Mouse (Mus musculus) ES-E14 (cell line): ENCODE results near the gene Nsmce1. TPM values are rescaled to one million over a fixed set of nuclear protein-coding genes. Genes with fewer than 3 reads are reported as not detected.
"Not testable (repeated sequence)": the region's sequence is repeated elsewhere in the genome, so short reads cannot be mapped to it uniquely, and the experiment has no call there.

ENCODE experiments used
- DNase-seq: peaks from one replicate; pipeline ENCODE4 v3.0.0-alpha.2; 2013; ENCODE audit warnings: low read depth, low spot score
- H3K27ac ChIP-seq: 2 replicates; pipeline ENCODE4 v1.5.1; 2012; ENCODE audit warnings: low read depth, mild to moderate bottlenecking, low read length, moderate library complexity, mixed read lengths; ENCODE audit not compliant: poor library complexity, insufficient read depth, severe bottlenecking
- H3K36me3 ChIP-seq: 2 replicates; pipeline ENCODE4 v1.6.1; 2012; ENCODE audit warnings: mild to moderate bottlenecking, low read length, moderate library complexity, mixed read lengths; ENCODE audit not compliant: control insufficient read depth, poor library complexity, insufficient read depth, severe bottlenecking
- H3K4me1 ChIP-seq, 2 experiments: fragments of 150-350 bp in 1 of 2; sonication (generic) in 1 of 2; 2 replicates each; pipeline ENCODE4 v1.6.1; 2012; ENCODE audit warnings: low read length in 2 of 2, mild to moderate bottlenecking in 1 of 2, mixed read lengths in 1 of 2; ENCODE audit not compliant: control insufficient read depth in 2 of 2, insufficient read depth in 2 of 2, poor library complexity in 1 of 2
- H3K4me3 ChIP-seq, 2 experiments: fragments of 150-350 bp in 1 of 2; sonication (generic) in 1 of 2; 2 replicates each; pipeline ENCODE4 v1.5.1; 2012; ENCODE audit warnings: low read length in 2 of 2, low read depth in 1 of 2, mild to moderate bottlenecking in 1 of 2, mixed read lengths in 1 of 2; ENCODE audit not compliant: insufficient read depth in 1 of 2, poor library complexity in 1 of 2, severe bottlenecking in 1 of 2
- H3K9ac ChIP-seq: 2 replicates; pipeline ENCODE4 v1.6.1; 2012; ENCODE audit warnings: low read depth, mild to moderate bottlenecking, low read length, mixed read lengths; ENCODE audit not compliant: poor library complexity, insufficient read depth, severe bottlenecking
- H3K9me3 ChIP-seq: fragments of 150-350 bp; sonication (generic); 2 replicates; pipeline ENCODE4 v1.6.1; 2012; ENCODE audit warnings: low read depth, mild to moderate bottlenecking, low read length; ENCODE audit not compliant: control insufficient read depth, insufficient read depth
- CHD2 ChIP-seq: IDR thresholded peaks from 2 replicates; pipeline ENCODE4 v1.6.1; 2014; ENCODE audit warnings: mild to moderate bottlenecking, low read depth, low read length, inconsistent platforms
- HCFC1 ChIP-seq: IDR thresholded peaks from 2 replicates; pipeline ENCODE4 v1.6.1; 2012; ENCODE audit warnings: low read length, inconsistent platforms, borderline replicate concordance; ENCODE audit not compliant: insufficient read depth
- MAFK ChIP-seq: IDR thresholded peaks from 2 replicates; pipeline ENCODE4 v1.6.1; 2014; ENCODE audit warnings: mild to moderate bottlenecking, low read depth, low read length, inconsistent platforms; ENCODE audit not compliant: insufficient read depth
- ZC3H11A ChIP-seq: IDR thresholded peaks from 2 replicates; pipeline ENCODE4 v1.6.1; 2012; ENCODE audit warnings: low read depth, mild to moderate bottlenecking, inconsistent platforms, low read length, borderline replicate concordance
- ZNF384 ChIP-seq: IDR thresholded peaks from 2 replicates; pipeline ENCODE4 v1.6.1; 2012; ENCODE audit warnings: low read depth, low read length, inconsistent platforms
- in situ Hi-C, 2 experiments: fragments of 600-800 bp; cut with MboI; formaldehyde crosslinking; loops; one replicate each; pipeline ENCODE4 v1.15.1; 2025; ENCODE audit warnings: low sequenced_read_pairs in 2 of 2, inconsistent platforms in 1 of 2; ENCODE audit not compliant: unreplicated experiment in 2 of 2
- total RNA-seq: library from RNA; depleted of rRNA; stranded (reverse); fragments of 300-350 nt; gene quantifications from 2 replicates; pipeline ENCODE4 v1.2.3, GENCODE M21; 2012

Gene Nsmce1
- total RNA-seq, 1 experiment = 62.5 TPM

- Histone ChIP-seq H3K9me3 (no peaks in the 10 kb centered on the region), H3K4me3 (no peak overlapping the region), H3K9ac (no peak overlapping the region), H3K27ac (no peak overlapping the region), H3K36me3 (no peaks in the 10 kb centered on the region), H3K4me1 (no peaks in the 10 kb centered on the region)
- in situ Hi-C loops = no loop called here
- no peak for DNase-seq
- TF ChIP-seq CHD2 = no peak
- TF ChIP-seq MAFK = no peak
Observed at GRCm38 (mm10) chr7:125442323-125442722, 49.1 kb downstream of the Nsmce1 start.

- in situ Hi-C loops = no loop called here
- DNase-seq = no peak
- Histone ChIP-seq H3K4me3 (no peak overlapping the region), H3K4me1 (no peaks in the 10 kb centered on the region), H3K9ac (no peak overlapping the region), H3K27ac (no peak overlapping the region), H3K9me3 (no peaks in the 10 kb centered on the region), H3K36me3 (no peaks in the 10 kb centered on the region)
- TF ChIP-seq ZC3H11A (no peak), MAFK (no peak), ZNF384 (no peak), HCFC1 (no peak), CHD2 (no peak)
Observed at GRCm38 (mm10) chr7:125434666-125435290, 56.6 kb downstream of the Nsmce1 start.

GRCm38 (mm10) chr7:125433874-125434273 lies 57.5 kb downstream of the Nsmce1 start:
- TF ChIP-seq ZNF384 (no peak), CHD2 (no peak), MAFK (no peak), ZC3H11A (no peak), HCFC1 (no peak)
- no peaks in the 10 kb centered on the region for H3K9me3 ChIP-seq
- in situ Hi-C loops = no loop called here

GRCm38 (mm10) chr7:125430170-125430842 lies 61.1 kb downstream of the Nsmce1 start:
- H3K9me3 ChIP-seq = no peaks in the 10 kb centered on the region
- no peak overlapping the region for H3K9ac ChIP-seq
- TF ChIP-seq MAFK (no peak), ZNF384 (no peak), HCFC1 (no peak), CHD2 (no peak), ZC3H11A (no peak)
- DNase-seq = no peak
- no peaks in the 10 kb centered on the region for H3K36me3 ChIP-seq
- no peak overlapping the region for H3K27ac ChIP-seq
- no peaks in the 10 kb centered on the region for H3K4me1 ChIP-seq
- in situ Hi-C loops = no loop called here
- no peak overlapping the region for H3K4me3 ChIP-seq

More at GRCm38 (mm10) chr7:125433874-125434273, 57.5 kb downstream of the Nsmce1 start:
- Histone ChIP-seq H3K4me3 (no peak overlapping the region), H3K4me1 (no peaks in the 10 kb centered on the region), H3K36me3 (no peaks in the 10 kb centered on the region), H3K27ac (no peak overlapping the region), H3K9ac (no peak overlapping the region)
- DNase-seq = no peak

GRCm38 (mm10) chr7:125428816-125429500 lies 62.4 kb downstream of the Nsmce1 start:
- H3K4me1 ChIP-seq, H3K4me3 ChIP-seq, H3K36me3 ChIP-seq, H3K9ac ChIP-seq, H3K9me3 ChIP-seq, DNase-seq, in situ Hi-C loops, H3K27ac ChIP-seq: not testable (repeated sequence)
